Mouse (Mus musculus): ENCODE measurements around the gene Odf3. TPM values are rescaled to one million over a fixed set of nuclear protein-coding genes. Genes with fewer than 3 reads are reported as not detected.

Gene Odf3
- polyA plus RNA-seq, 1 experiment from 2014 or later, result not detected

GRCm38 (mm10) chr7:140857550-140858505 is 10.2 kb downstream of the Odf3 start, which contains the start of gene Bet1l:
TSS of gene Bet1l (minus strand) at chr7:140857577.
- Histone ChIP-seq H3K27ac (ENCODE audit: low read length) (peak within 1 kb of the TSS; percentile 98), H3K36me3 (ENCODE audit: insufficient read depth, low read length) (peaks cover 28% of the 10 kb centered on the region), H3K9ac (replicated peaks; ENCODE audit: low read depth) (peak within 1 kb of the TSS; percentile 91), H3K4me2 (replicated peaks; ENCODE audit: low read depth, low read length) (peak within 1 kb of the TSS; percentile 91), H3K4me3 (ENCODE audit: low read depth, low read length) (peak within 1 kb of the TSS; percentile 76), H3K27me3 (replicated peaks; ENCODE audit: insufficient read depth, low read length) (no peaks in the 10 kb centered on the region), H3K9me3 (ENCODE audit: low read length) (no peaks in the 10 kb centered on the region), H3K4me1 (ENCODE audit: insufficient read depth, low read depth, low read length) (peaks cover 21% of the 10 kb centered on the region)
- no peak for DNase-seq (ENCODE audit: low spot score)
- WGBS, result 27% methylated on average over 40 of the region's 40 CpGs
- TF ChIP-seq EP300 (IDR thresholded peaks at IDR 0.05) (no peak; the same call in 1 of the 2 replicates), CTCF (IDR thresholded peaks at IDR 0.05) (no peak)
- peak; percentile 3 for ATAC-seq

GRCm38 (mm10) chr7:140858746-140859145 is 11.1 kb downstream of the Odf3 start:
- Histone ChIP-seq H3K9ac (replicated peaks; ENCODE audit: low read depth) (peak overlapping the region; percentile 91), H3K27me3 (replicated peaks; ENCODE audit: insufficient read depth, low read length) (no peaks in the 10 kb centered on the region), H3K4me3 (ENCODE audit: low read depth, low read length) (peak overlapping the region; percentile 76; the same call in 1 of the 2 replicates), H3K9me3 (ENCODE audit: low read length) (no peaks in the 10 kb centered on the region), H3K27ac (ENCODE audit: low read length) (no peak overlapping the region), H3K36me3 (ENCODE audit: insufficient read depth, low read length) (peaks cover 30% of the 10 kb centered on the region), H3K4me2 (replicated peaks; ENCODE audit: low read depth, low read length) (peak overlapping the region; percentile 91), H3K4me1 (ENCODE audit: insufficient read depth, low read depth, low read length) (peaks cover 21% of the 10 kb centered on the region)
- TF ChIP-seq CTCF (IDR thresholded peaks at IDR 0.05) (no peak), EP300 (IDR thresholded peaks at IDR 0.05) (no peak)
- no peak for ATAC-seq
- WGBS, result 93% methylated on average over 8 of the region's 8 CpGs
- DNase-seq (ENCODE audit: low spot score), result no peak

GRCm38 (mm10) chr7:140859997-140860396 is 12.4 kb downstream of the Odf3 start:
- no peak overlapping the region for H3K9ac ChIP-seq (replicated peaks; ENCODE audit: low read depth)
- peaks cover 18% of the 10 kb centered on the region for H3K4me1 ChIP-seq (ENCODE audit: insufficient read depth, low read depth, low read length)
- ATAC-seq, result no peak
- H3K4me2 ChIP-seq (replicated peaks; ENCODE audit: low read depth, low read length), result no peak overlapping the region
- 79% methylated on average over 6 of the region's 6 CpGs for WGBS
- no peaks in the 10 kb centered on the region for H3K27me3 ChIP-seq (replicated peaks; ENCODE audit: insufficient read depth, low read length)
- H3K27ac ChIP-seq (ENCODE audit: low read length), result no peak overlapping the region
- DNase-seq (ENCODE audit: low spot score), result no peak
- H3K4me3 ChIP-seq (ENCODE audit: low read depth, low read length), result no peak overlapping the region
- TF ChIP-seq EP300 (IDR thresholded peaks at IDR 0.05) (no peak), CTCF (IDR thresholded peaks at IDR 0.05) (no peak)
- H3K36me3 ChIP-seq (ENCODE audit: insufficient read depth, low read length), result peaks cover 30% of the 10 kb centered on the region
- H3K9me3 ChIP-seq (ENCODE audit: low read length), result no peaks in the 10 kb centered on the region

GRCm38 (mm10) chr7:140860728-140861127 is 13.1 kb downstream of the Odf3 start:
- H3K4me1 ChIP-seq (ENCODE audit: insufficient read depth, low read depth, low read length), result peaks cover 12% of the 10 kb centered on the region
- 85% methylated on average over 5 of the region's 5 CpGs for WGBS
- no peak for DNase-seq (ENCODE audit: low spot score)
- H3K9me3 ChIP-seq (ENCODE audit: low read length), result no peaks in the 10 kb centered on the region
- TF ChIP-seq CTCF (IDR thresholded peaks at IDR 0.05) (no peak), EP300 (IDR thresholded peaks at IDR 0.05) (no peak)
- ATAC-seq, result no peak
- no peak overlapping the region for H3K9ac ChIP-seq (replicated peaks; ENCODE audit: low read depth)
- H3K4me2 ChIP-seq (replicated peaks; ENCODE audit: low read depth, low read length), result no peak overlapping the region
- H3K27ac ChIP-seq (ENCODE audit: low read length), result no peak overlapping the region
- H3K4me3 ChIP-seq (ENCODE audit: low read depth, low read length), result no peak overlapping the region
- peaks cover 30% of the 10 kb centered on the region for H3K36me3 ChIP-seq (ENCODE audit: insufficient read depth, low read length)
- no peaks in the 10 kb centered on the region for H3K27me3 ChIP-seq (replicated peaks; ENCODE audit: insufficient read depth, low read length)

- 85% methylated on average over 12 of the region's 12 CpGs for WGBS
- Histone ChIP-seq H3K36me3 (ENCODE audit: insufficient read depth, low read length) (peaks cover 30% of the 10 kb centered on the region), H3K27me3 (replicated peaks; ENCODE audit: insufficient read depth, low read length) (no peaks in the 10 kb centered on the region), H3K4me3 (ENCODE audit: low read depth, low read length) (no peak overlapping the region), H3K4me1 (ENCODE audit: insufficient read depth, low read depth, low read length) (no peaks in the 10 kb centered on the region), H3K27ac (ENCODE audit: low read length) (no peak overlapping the region), H3K9ac (replicated peaks; ENCODE audit: low read depth) (no peak overlapping the region), H3K4me2 (replicated peaks; ENCODE audit: low read depth, low read length) (no peak overlapping the region), H3K9me3 (ENCODE audit: low read length) (no peaks in the 10 kb centered on the region)
- TF ChIP-seq EP300 (IDR thresholded peaks at IDR 0.05), result no peak
- no peak for TF ChIP-seq CTCF (IDR thresholded peaks at IDR 0.05)
- ATAC-seq, result no peak
- no peak for DNase-seq (ENCODE audit: low spot score)
Observed at GRCm38 (mm10) chr7:140864761-140865160, 17.2 kb downstream of the Odf3 start.

GRCm38 (mm10) chr7:140874224-140874623 is 26.6 kb downstream of the Odf3 start:
- ATAC-seq (no peak), DNase-seq (ENCODE audit: low spot score) (no peak)
- 84% methylated on average over 4 of the region's 4 CpGs for WGBS
- Histone ChIP-seq H3K9ac (replicated peaks; ENCODE audit: low read depth) (no peak overlapping the region), H3K4me3 (ENCODE audit: low read depth, low read length) (no peak overlapping the region), H3K27me3 (replicated peaks; ENCODE audit: insufficient read depth, low read length) (no peaks in the 10 kb centered on the region), H3K9me3 (ENCODE audit: low read length) (no peaks in the 10 kb centered on the region), H3K4me2 (replicated peaks; ENCODE audit: low read depth, low read length) (no peak overlapping the region), H3K36me3 (ENCODE audit: insufficient read depth, low read length) (peaks cover 23% of the 10 kb centered on the region), H3K27ac (ENCODE audit: low read length) (no peak overlapping the region), H3K4me1 (ENCODE audit: insufficient read depth, low read depth, low read length) (no peaks in the 10 kb centered on the region)
- TF ChIP-seq CTCF (IDR thresholded peaks at IDR 0.05) (no peak), EP300 (IDR thresholded peaks at IDR 0.05) (no peak)
